Mouse (Mus musculus): ENCODE data around the gene Fam20c. TPM values are rescaled to one million over a fixed set of nuclear protein-coding genes. Genes with fewer than 3 reads are reported as not detected.

Fam20c gene
- total RNA-seq, 2 experiments from 2014 or later: 32.2 to 33.9 TPM

DNA sequence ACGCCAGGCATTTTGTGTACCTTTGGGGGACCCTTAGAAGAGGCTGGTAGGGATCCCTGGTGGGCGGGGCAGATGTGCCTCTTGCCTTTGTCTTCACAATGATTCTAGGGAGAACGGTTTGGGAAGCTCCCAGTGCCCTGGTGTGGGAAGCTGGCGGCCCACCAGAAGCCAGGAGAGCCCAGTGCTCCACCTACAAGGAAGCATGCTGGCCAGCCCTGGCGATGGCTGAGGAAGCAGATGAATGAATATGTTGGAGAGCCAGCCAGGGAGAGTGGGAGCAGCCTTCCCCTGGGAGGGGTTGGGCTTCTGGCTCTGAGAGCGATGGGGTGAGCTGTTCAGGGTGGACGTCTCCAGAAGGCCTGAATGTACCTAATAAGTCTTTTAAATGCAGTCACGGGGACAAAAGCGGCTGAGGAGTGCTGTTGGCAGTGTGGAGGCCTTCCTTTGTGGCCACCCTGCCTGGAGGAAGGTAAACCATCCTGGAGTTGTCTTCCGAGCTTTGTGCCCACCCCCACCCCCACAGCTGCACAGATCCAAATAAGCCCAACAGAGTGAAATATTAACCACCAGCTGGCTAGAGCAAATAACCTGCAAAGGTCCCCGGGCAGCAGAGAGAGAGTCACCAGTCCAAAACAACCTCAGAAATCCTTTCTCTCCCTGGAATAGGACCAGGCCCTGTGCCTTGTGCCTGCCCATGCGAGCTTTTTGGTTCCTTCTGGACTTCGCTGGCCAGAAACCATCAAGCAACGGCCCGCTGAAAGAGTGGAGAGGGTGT, 2.2 kb downstream of the Fam20c start:
- peak; percentile 23 to 51 for DNase-seq (ENCODE audit: low spot score in 2 of 2)

DNA sequence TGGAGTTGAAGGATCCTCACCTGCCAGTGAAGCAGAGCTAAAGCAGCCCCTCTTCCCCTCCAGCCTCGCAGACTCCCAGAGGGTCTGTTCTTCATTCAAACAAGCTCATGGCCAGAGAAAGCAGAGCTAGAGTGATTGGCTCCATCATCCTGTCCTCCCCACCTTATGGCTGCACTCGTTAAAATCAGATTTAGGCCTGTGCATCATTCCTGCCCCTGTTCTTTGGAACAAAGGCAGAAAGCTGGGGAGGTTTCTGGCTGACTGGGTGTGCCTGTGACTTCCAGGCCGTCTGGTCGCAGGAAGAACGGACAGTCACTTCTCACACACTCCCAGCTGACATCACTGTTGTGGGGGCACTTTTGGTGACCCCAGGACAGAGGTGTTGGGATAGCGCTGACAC, 2.8 kb downstream of the Fam20c start:
- no peak for DNase-seq (ENCODE audit: low spot score in 2 of 2)

DNA sequence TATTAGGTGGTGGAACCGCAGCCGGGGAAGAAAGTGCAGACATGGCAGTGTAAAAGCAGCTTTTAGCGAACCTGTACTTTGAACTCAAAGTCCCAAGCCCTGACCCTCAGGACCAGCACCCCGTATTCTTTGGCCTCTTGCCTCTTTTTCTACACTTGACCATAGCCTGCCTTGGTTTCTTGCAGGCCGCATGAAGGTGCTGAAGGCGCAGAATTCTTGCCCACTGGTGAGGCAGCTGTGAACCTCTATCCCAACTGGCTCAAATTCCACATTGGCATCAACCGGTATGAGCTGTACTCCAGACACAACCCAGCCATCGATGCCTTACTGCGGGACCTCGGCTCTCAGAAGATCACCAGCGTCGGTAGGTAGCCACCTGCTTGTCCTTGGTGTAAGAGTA, 3.3 kb downstream of the Fam20c start:
- DNase-seq (ENCODE audit: low spot score in 2 of 2): no peak

DNA sequence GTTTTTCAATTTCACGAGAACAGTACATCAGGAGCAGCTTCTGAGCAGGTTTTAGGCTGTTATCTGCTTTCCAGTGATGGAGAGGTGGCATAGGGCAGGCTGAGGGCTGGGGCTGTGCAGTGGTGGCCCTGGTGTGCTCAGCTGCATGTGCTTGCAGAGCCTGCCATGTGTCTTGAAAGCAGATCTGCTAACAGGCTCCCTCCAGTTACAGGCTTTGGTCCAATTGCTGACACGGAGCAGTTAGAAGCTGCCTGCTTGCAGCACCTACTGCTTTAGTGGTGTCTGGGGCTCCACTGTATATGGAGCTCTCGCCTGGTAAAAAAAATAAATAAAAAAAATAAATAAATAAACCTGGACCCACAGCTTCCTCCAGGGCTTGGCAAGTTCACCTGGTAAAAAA, 4.2 kb downstream of the Fam20c start:
- DNase-seq (ENCODE audit: low spot score in 2 of 2): no peak

DNA sequence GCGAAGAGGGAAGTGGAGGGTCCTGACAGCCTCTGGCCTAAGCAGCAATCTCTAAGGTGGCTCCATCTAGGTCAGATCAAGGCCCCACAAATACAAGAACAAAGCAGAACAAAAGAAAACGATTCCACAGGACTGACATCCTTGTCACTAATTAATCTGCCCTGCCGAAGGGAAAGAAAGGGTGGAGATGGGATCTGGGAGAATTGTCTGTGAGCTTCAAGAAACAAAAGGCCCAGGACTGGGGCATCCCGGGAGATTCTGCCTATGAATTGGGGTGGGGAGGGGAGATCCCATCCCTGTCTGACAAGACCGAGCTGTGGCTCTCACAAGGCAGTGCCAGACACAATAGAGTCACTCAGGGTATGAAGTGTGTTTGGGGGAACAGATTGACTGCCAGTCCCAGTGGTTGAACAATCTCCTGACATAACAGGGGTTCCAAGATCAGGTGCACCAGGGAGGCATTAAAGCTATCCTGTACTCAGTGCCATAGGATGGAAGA, 7.6 kb downstream of the Fam20c start:
- no peak for DNase-seq (ENCODE audit: low spot score in 2 of 2)

DNA sequence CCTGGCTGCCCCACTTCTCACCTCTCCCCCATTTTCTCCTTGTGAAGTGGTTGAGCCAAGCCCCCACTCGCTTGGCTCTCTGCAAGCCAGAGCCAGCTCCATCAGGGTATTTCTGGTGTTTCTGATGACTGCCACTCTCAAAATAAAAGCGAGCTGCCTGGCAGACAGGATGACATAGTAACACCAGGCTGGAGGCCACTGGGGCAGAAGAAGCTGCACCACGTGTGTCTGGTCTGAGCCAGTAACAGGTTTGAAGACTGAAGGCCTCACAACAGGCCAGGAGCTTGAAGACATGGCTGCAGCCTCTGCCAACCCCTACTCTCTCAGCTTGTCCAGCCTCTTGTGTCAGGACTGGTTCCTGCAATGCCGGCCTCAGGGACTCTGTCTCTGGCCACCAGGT, 8.0 kb downstream of the Fam20c start:
- no peak for DNase-seq (ENCODE audit: low spot score in 2 of 2)

DNA sequence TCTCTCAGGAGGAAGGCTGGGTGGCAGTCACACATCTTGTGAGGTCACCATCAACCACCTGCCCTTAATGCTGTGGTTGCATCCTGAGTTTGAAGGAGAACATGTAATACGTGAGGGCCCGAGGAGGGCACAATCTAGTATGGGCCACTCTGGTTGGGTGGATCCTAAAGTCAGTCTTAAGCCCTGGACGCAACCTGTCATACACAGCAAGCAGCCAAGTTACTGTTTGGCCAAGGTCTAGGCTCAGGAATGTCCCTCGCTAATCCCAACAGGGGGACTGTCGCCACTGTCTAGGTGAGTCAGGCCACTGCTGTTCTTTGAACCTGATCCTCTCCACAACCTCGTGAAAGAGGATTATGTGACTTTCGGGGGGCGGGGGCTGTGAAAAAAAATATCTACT, 10.3 kb downstream of the Fam20c start:
- DNase-seq (ENCODE audit: low spot score in 2 of 2): no peak

DNA sequence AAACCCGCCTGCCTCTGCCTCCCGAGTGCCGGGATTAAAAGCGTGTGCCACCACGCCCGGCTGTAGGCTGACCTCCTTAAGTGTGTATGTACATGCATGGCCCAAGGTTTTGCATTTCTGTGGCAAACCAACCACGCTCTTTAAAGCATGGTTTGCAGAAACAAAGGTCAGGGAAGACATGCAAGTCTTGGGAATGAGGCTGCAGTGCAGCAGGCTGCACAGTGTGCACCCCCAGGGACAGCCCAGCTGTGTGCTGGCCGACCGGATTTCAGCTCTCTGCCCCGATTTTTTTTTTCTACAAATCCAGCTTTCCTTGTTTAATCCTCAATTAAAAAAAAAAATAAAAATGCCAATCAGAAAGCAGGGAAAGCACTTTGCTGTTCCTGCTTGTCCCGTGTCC, 13.3 kb downstream of the Fam20c start:
- DNase-seq (ENCODE audit: low spot score in 2 of 2): no peak

DNA sequence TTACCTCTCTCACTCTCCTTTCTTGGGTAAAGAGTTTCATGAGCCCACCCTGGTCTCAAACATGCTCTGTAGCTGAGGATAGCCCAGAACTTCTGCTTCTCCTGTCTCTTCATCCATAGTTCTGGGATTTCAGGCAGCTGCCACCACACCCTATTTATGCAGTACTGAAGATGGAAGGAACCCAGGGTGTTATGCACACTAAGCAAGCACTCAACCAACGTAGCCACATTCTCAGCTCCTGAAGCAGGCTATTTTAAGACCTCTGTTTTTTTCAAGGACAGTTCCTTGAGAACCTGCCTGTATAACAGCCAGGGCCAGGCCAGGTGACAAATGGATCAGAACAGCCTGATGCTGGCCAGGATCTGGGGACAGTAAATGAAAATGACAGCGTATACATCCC, 14.4 kb downstream of the Fam20c start:
- no peak for DNase-seq (ENCODE audit: low spot score in 2 of 2)

DNA sequence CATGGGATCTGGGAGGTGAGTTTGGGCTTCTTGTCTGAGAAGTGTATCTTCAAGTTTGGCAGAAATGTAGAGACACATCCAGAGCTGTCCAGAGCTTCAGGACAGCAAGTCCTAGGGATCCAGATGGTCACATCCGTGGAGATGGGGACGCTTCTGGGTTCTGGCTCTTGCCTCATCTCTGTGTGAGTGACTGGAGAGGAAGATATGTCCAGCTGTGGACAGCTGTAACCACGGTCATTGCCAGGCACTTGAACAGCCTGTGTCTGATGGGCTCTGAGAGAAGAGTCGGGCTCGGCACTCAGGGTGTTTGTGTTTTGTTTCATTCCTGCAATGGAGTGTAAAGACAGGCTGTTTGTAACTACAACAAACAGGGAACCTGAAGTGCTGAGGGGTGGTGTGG, 14.8 kb downstream of the Fam20c start:
- no peak for DNase-seq (ENCODE audit: low spot score in 2 of 2)

DNA sequence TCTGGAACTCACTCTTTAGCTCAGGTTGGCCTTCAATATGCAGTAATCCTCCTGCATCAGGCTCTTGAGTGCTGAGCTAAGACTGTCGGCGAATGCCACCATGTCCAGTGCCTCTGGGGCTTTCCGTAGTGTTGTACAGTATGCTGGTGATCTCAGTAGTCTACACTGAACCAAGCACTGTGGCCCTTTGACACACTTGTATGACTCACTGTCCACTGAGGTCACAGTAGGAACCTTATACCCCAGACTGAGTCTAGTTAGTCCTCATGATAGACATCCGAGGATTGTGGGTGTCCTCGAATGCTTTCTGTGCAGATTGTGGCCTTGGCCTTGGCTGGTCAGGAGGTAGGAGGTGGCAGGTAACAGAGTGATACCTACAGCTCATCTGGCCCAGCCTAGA, 20.8 kb downstream of the Fam20c start:
- DNase-seq (ENCODE audit: low spot score in 2 of 2): no peak

DNA sequence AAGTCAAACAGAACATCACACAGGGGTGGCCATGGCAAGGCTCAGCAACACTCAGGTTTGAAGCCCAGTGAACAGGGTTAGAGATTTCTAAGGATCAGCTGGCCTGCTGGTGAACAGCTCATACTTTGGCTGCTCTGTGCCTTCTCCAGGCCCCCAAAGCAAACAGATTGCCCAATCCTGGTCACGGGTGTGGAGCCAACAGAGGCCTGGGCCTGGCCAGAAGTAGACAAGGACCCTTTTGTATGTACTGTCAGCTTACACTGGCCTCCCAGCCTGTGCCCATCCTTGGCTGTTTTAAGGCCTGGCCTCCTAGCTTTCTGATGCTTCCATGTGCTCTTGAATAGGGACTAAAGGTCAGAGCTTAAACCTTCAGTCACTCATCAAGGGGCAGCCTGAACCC, 22.0 kb downstream of the Fam20c start:
- DNase-seq (ENCODE audit: low spot score in 2 of 2): peak in 1 of 2 experiments; percentile 50

DNA sequence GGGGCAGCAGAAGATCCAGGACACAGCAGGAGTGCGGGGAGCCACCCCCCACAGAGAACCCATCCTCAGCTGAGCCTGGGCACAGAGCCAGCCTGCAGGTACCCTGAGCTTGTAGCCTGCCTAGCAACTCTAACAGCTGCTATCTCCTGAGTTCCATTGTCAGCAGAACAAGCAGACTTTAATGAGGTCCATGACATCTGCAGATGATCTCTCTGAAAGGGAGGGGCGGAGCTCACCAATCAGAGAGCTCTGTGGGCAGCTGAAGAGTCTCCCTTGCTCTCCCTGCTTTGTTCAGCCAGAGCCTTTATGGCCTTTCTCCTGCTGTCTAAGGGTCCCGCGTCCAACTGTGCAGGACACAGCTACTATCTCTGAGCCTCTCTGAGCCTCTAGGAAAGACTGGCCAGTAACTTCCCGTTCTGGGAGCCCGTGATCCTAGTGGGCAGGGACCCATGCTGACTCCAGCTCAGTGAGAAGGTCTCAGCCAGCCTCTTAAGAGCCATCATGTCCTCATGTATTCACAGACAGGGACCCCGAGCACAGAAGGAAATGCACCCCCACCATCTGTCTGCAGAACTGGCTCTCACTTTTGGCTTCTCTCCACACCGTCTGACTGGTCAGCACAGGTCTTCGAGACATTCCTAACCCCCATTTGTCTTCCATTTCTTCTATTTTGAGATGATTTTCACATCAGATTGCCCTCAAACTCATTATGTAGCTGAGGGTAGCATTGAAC, 24.6 kb downstream of the Fam20c start:
- DNase-seq (ENCODE audit: low spot score in 2 of 2): peak; percentile 17 to 40

DNA sequence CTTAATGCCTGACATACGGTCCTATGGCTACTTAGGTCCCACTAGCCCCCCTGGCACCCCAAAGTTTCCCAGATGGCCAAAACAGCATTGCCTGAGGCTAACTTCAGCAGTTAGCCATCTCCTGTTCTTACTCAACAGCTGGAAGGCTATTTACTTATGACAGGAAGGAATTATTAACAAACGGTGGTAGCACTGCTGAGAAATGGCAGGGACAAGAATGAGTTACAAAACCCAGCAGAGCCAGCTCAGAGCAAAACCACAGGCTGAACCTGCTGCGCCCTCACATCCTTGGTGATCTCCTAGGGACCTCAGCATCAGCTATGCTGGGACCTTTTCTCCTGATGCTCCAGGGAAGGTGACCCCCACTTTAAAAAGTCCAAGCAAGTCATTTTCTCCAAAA, 25.3 kb downstream of the Fam20c start:
- no peak for DNase-seq (ENCODE audit: low spot score in 2 of 2)

DNA sequence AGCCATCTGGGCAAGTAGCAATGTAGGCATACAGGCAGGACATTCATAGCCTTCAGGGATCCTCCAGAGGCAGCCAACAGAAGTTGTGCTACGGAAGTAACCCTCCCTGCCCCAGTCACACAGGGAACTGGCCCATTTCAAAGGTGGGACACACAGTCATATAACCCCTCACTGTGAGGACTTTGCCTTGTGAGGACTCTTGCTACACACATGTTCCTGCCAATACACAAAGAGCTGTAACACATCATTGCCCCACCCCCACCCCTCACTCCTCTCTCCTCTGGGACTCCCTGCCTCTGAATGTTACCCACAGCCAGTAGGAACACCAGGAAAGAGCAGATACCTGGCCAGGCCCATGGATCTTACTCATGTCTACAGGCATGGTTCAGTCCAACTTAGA, 28.4 kb downstream of the Fam20c start:
- DNase-seq (ENCODE audit: low spot score in 2 of 2): no peak

DNA sequence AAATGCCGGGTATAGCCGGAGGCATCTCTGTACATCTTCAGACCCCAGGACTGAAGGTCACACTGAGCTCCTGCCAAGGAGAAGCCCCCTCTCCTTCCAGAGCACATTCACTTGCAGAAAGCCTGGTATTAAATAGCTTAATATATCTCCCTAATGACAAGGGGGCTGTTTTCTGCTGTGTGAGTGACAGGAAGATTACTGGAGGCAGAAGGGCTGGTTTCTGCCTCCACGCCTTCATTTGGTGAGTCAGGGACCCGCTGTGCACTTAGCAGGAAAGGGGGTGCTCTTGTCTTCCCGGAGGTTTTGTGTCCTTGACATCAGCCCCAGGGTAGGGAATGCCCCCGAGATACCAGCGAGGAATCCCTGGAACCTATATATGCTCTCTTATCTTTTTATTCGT, 28.9 kb downstream of the Fam20c start:
- no peak for DNase-seq (ENCODE audit: low spot score in 2 of 2)

DNA sequence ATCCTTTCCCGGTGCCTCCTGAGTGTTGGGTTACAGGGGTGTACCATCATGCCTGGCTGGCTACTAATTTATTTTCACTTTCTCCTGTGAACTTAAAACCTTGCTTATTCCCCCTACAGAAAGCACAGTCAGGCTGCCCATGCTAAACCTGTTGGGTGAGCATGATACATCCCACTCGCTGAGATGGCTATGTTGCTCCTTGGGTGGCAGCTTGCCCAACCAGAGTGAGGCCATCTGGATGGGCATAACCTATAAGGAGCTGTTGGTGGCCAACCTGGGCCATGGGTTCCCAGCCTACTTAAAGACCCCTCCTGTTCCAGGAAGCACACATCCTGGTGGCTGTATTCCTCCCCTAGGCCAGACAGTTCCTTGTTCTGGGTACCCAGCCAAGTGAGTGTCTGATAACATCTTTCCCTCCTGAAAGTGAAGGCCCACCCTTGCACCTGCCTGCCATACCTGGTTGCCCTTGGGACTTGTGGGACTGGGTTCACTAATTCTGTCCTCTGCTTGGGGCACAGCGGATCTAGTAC, 31.7 kb downstream of the Fam20c start:
- DNase-seq (ENCODE audit: low spot score in 2 of 2): no peak

DNA sequence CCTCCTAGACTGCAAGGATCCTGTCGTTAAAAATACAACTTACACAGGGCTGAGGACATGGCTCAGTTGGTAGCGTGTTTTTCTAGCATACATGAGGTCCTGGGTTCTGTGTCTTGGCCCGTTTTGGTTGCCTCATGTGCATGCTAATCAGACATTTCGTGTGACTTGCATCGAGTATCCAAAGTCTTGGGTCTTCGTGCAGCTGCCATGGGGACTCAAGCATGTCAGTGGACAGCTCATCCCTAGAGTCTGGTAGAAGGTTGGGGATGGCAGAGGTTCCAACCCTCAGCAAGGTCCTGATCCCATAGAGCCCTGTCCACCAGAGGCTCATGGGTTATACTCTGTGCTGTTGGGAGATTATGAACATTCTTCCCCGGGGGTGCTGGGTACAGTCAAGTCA, 33.3 kb downstream of the Fam20c start:
- DNase-seq (ENCODE audit: low spot score in 2 of 2): no peak

DNA sequence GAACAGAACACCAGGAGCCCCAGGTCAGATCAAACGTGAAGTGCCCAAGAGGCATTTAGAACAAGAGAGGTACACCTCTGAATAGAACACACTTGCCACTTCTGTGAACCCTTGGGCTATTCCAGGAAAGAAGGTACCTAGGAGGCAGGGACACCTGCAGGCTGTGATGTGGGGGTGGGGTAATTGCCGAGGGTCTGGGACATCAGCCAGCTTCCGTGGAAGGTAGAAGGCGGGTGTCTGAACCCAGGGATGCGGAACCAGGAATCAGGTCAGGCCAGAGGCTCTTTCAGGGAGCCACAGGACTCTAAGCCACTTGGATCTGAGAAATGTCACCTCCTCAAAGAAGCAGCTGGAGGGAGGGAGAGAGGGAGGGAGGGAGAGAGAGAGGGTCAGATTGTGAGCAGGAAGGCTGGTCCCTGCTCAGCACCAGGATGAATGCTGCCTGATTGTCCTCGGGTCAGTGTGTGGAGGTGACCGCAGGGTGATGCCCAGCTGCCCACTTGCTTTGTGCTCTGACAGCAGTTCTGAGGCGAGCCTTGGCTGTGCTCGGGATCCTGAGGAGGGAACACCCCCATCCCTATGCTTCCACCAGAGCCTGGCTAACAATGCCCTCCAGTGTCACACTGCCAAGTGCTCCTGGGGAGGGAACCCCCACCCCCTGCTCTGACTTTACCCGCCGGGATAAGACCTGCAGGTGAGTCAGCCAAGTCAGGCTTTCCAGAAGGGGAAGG, 34.3 kb downstream of the Fam20c start:
- DNase-seq (ENCODE audit: low spot score in 2 of 2): no peak

DNA sequence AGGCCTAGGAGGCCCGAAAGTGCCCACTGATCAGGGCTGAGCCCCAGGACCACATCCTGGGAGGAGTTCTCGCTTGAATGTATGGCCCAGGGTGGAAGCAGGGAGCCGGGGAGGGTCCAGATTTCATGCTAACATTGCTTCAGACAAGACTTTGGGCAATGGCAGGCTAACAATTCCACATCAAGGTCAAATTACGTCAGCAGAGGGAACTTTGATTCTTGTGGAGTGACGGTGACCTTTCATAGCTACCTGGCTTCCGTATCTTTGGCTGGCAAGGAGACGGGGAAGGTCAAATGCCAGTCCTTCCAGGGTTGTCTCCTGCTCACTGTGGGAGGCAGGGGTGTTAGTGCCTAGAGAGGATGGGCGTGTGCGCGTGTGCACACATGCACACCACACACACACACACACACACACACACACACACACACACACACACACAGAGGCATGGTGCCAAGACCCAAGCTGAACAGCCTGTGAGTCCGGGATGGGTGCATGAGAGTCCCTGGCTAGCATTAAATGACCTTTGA, 36.7 kb downstream of the Fam20c start:
- DNase-seq (ENCODE audit: low spot score in 2 of 2): no peak

DNA sequence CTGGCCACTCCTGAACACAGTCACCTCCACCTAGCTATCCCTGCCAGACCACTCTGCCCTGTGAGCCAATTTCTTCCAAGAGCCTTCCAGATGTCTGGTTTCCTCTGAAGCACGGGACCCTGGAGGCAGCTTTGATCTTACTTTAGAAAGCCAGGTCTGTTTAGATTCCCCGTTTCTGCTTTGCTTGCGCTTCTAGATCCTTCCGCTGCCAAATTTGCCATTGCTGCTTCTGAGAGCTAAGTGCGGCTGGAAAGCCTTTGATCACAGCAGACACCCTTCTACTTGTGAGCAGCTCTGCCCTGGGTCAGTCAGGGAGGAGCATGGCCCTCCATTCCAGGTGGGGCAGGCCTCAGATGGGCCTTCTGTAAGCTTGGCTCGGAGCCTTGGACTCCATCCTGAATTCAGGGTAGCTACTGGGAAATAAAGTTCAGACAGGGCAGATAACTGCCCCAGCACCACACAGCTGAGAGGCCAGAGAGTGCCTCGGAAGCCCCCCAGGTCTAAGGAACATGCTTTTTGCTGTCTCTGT, 47.3 kb downstream of the Fam20c start:
- no peak for DNase-seq (ENCODE audit: low spot score in 2 of 2)
